Mouse (Mus musculus) bone marrow macrophage, adult 2 months (primary cell): ENCODE measurements around the gene Ano10.

Experiments used
- CTCF ChIP-seq: IDR thresholded peaks from 2 replicates; pipeline ENCODE4 v1.5.1; 2012; ENCODE audit warnings: low read depth, mild to moderate bottlenecking, low read length, moderate library complexity
- POLR2A ChIP-seq: IDR thresholded peaks from 2 replicates; pipeline ENCODE4 v1.6.1; 2012; ENCODE audit warnings: mild to moderate bottlenecking, low read depth, low read length, borderline replicate concordance

DNA sequence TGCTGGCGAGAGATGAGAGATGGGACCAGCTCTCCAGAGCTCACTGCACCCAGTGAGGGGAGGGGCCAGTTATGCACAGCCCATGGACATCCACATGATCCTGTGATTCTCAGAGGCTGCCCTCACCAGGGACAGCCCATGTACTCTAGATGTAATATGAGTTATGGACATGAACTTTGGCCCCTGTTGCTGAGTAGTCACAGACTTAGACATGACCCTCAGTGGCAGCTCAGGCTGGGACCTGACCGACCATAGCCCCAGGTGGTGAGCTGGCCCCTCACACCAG lies 158.4 kb downstream of the Ano10 start:
- TF ChIP-seq CTCF: no peak
- TF ChIP-seq POLR2A: no peak
